In genomic region chr12:32297431-32297830, GRCm38 (mm10) we compare ENCODE assay signal across 27 mouse cellular contexts.
"Had no signal": no experiment of that assay in that cellular context is flagged by ENCODE, and none has a peak within 500 bp of the region (broad histone marks: within the 10 kb centered on the region; RNA-seq: fewer than 3 reads in every experiment).

No protein-coding gene starts in this region.

- DNase-seq: gastrocnemius, adult 2 months; gastrocnemius, postnatal 10 days; gastrocnemius, postnatal 36 days; heart, adult 11 months; heart, adult 2 months; heart, postnatal 14 days; heart, postnatal 36 days; kidney, adult 11 months; kidney, adult 2 months; kidney, adult 9 months; kidney, postnatal 14 days; kidney, postnatal 36 days; layer of hippocampus, adult 9-11 months; layer of hippocampus, postnatal 36 days; left cerebral cortex, postnatal 4 days; liver, embryonic 13.5 days had no signal

- H3K4me2 ChIP-seq: heart, embryonic 11.5 days; heart, embryonic 13.5 days; heart, embryonic 15.5 days; hindbrain, embryonic 13.5 days; hindbrain, embryonic 15.5 days; kidney, embryonic 15.5 days; limb, embryonic 13.5 days; limb, embryonic 15.5 days; liver, embryonic 13.5 days had no signal

- H3K36me3 ChIP-seq: heart, embryonic 13.5 days; heart, embryonic 15.5 days; hindbrain, embryonic 13.5 days; hindbrain, embryonic 15.5 days; kidney, embryonic 15.5 days; limb, embryonic 13.5 days; limb, embryonic 15.5 days; liver, embryonic 13.5 days had no signal

- H3K27me3 ChIP-seq: heart, embryonic 13.5 days; heart, embryonic 15.5 days; hindbrain, embryonic 13.5 days; hindbrain, embryonic 15.5 days; kidney, embryonic 15.5 days; limb, embryonic 13.5 days; limb, embryonic 15.5 days; liver, embryonic 13.5 days had no signal

- H3K9me3 ChIP-seq: heart, embryonic 13.5 days; heart, embryonic 15.5 days; hindbrain, embryonic 13.5 days; hindbrain, embryonic 15.5 days; kidney, embryonic 15.5 days; limb, embryonic 13.5 days; limb, embryonic 15.5 days; liver, embryonic 13.5 days had no signal

- H3K4me3 ChIP-seq: gastrocnemius, adult 2 months; heart, adult 2 months; heart, embryonic 13.5 days; heart, embryonic 15.5 days; hindbrain, embryonic 13.5 days; hindbrain, embryonic 15.5 days; kidney, embryonic 15.5 days; limb, embryonic 13.5 days; limb, embryonic 15.5 days; liver, embryonic 13.5 days had no signal

- ATAC-seq: hindbrain, postnatal 0 days; intestine, embryonic 16.5 days had no signal

- H3K9ac ChIP-seq: heart, embryonic 13.5 days; heart, embryonic 15.5 days; hindbrain, embryonic 13.5 days; hindbrain, embryonic 15.5 days; kidney, embryonic 15.5 days; limb, embryonic 13.5 days; limb, embryonic 15.5 days; liver, embryonic 13.5 days had no signal

- H3K27ac ChIP-seq: gastrocnemius, adult 2 months; heart, adult 2 months; heart, embryonic 13.5 days; heart, embryonic 15.5 days; hindbrain, embryonic 13.5 days; hindbrain, embryonic 15.5 days; hindbrain, postnatal 0 days; kidney, embryonic 15.5 days; kidney, postnatal 0 days; limb, embryonic 13.5 days; limb, embryonic 15.5 days; liver, embryonic 13.5 days had no signal

- H3K4me1 ChIP-seq: heart, embryonic 13.5 days; heart, embryonic 15.5 days; hindbrain, embryonic 13.5 days; hindbrain, embryonic 15.5 days; kidney, embryonic 15.5 days; limb, embryonic 13.5 days; limb, embryonic 15.5 days had no signal
